Mouse (Mus musculus): ENCODE data around the gene Abcc4.

- TF ChIP-seq TAL1 (IDR thresholded peaks at IDR 0.05; ENCODE audit: low read length): no peak
- TF ChIP-seq GATA1 (IDR thresholded peaks at IDR 0.05; ENCODE audit: low read length): no peak
These were observed 48.8 kb downstream of the Abcc4 start for GRCm38 (mm10) chr14:118657206-118657605.

Data from erythroblast, embryonic 14.5 days (primary cell).